Mouse (Mus musculus): ENCODE measurements at regions not wholly inside any gene's neighbourhood (a gene's known extent, or its start where the extent isn't known, plus 50 kb on each side); places are given as distances from the start of the nearest gene placed in this dataset.

DNA sequence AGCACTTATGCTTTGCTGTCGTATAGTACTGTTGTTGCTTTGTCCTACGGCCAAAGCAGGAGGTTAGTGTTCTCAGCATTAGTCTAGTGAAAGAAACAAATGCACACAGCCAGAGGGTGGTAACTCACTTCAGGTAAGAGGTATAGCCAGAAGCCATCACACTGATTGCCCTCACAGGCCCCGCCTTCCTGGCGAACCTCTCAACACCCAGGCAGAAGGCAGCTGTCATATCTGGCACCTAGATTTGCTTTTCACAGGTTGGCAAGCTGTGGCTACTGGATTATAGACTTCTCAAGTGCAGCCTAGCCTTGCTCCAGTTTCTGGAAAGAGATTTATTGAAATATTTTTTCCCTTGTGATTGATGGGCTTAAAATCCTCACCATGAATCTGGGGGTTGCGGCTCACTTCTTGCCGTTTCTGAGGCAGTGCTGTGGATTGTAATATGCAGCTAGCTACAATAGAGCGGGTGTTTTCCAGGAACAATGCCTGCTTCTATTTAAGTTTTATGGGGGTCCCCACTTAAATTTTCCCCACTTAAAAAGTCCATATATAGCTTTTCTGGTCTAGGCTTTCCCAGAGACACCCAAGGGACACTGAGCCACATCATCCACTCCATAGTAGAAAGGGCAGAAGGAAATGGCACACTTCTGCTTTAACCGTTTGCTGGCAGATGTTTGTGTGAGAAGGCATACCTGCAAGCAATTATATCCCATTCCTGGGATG, 109.1 kb upstream of the Tmc3 start:
- no peak for TF ChIP-seq CTCF (IDR thresholded peaks at IDR 0.05; ENCODE audit: low read depth)
- Histone ChIP-seq H3K4me2 (ENCODE audit: low read depth) (no peak overlapping the region), H3K9ac (no peak overlapping the region), H3K36me3 (ENCODE audit: insufficient read depth) (no peaks in the 10 kb centered on the region), H3K27ac (ENCODE audit: low read depth, low read length) (no peak overlapping the region), H3K4me1 (ENCODE audit: insufficient read depth) (peaks cover 20% of the 10 kb centered on the region; the same call in 1 of the 2 replicates), H3K4me3 (ENCODE audit: low read depth, low read length) (no peak overlapping the region), H3K9me3 (ENCODE audit: low read length) (no peaks in the 10 kb centered on the region), H3K27me3 (ENCODE audit: insufficient read depth, low read length) (no peaks in the 10 kb centered on the region)
- ATAC-seq (peak; percentile 40), DNase-seq (peak; percentile 58)
- WGBS: 51% methylated on average over 8 of the region's 8 CpGs

DNA sequence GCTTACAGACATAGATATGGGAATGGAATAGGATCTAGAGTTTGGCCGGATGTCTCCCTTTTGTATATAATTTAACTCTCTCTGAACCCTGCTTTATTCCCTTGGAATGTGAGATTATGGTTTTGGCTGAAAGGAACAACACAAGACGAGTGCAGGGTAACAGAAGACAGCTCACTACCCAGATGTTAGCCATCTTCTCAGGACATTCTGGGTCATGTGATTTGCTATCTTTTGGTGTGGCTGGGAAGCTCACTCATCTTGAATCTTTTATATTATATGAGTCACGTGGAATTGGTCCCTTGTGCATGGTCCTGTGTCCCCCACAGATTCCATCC, 108.6 kb upstream of the Tmc3 start:
- Histone ChIP-seq H3K4me1 (ENCODE audit: insufficient read depth) (peaks cover 20% of the 10 kb centered on the region; the same call in 1 of the 2 replicates), H3K9me3 (ENCODE audit: low read length) (no peaks in the 10 kb centered on the region), H3K27me3 (ENCODE audit: insufficient read depth, low read length) (no peaks in the 10 kb centered on the region), H3K4me2 (ENCODE audit: low read depth) (no peak overlapping the region), H3K9ac (no peak overlapping the region), H3K36me3 (ENCODE audit: insufficient read depth) (no peaks in the 10 kb centered on the region), H3K27ac (ENCODE audit: low read depth, low read length) (no peak overlapping the region), H3K4me3 (ENCODE audit: low read depth, low read length) (no peak overlapping the region)
- no peak for ATAC-seq
- WGBS: 68% methylated on average over 3 of the region's 3 CpGs
- no peak for DNase-seq
- TF ChIP-seq CTCF (IDR thresholded peaks at IDR 0.05; ENCODE audit: low read depth): no peak

DNA sequence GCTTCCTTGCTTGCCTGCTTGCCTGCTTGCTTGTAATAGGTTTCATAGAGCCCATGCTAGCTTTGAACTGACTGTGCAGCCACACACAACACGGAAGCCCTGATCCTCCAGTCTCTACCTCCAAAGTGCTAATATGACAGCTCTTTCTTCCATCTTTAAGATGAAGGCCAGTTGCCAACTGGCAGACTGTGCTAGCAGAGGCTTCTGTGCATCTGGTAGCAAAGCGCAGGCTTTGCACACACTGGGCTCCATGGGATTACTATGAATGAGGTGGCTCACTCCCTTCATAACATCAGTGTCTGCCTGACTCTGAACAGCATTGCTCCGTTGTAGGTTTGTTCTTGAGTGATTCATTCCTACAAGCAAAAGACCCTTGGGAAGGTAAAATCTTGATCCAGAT, 107.9 kb upstream of the Tmc3 start:
- Histone ChIP-seq H3K9me3 (ENCODE audit: low read length) (no peaks in the 10 kb centered on the region), H3K4me2 (ENCODE audit: low read depth) (no peak overlapping the region), H3K4me1 (ENCODE audit: insufficient read depth) (peaks cover 20% of the 10 kb centered on the region; the same call in 1 of the 2 replicates), H3K27ac (ENCODE audit: low read depth, low read length) (no peak overlapping the region), H3K4me3 (ENCODE audit: low read depth, low read length) (no peak overlapping the region), H3K36me3 (ENCODE audit: insufficient read depth) (no peaks in the 10 kb centered on the region), H3K9ac (no peak overlapping the region), H3K27me3 (ENCODE audit: insufficient read depth, low read length) (no peaks in the 10 kb centered on the region)
- DNase-seq (peak; percentile 41), ATAC-seq (peak; percentile 32; the same call in 1 of the 2 replicates)
- WGBS: 64% methylated on average over 3 of the region's 3 CpGs
- TF ChIP-seq CTCF (IDR thresholded peaks at IDR 0.05; ENCODE audit: low read depth): no peak

DNA sequence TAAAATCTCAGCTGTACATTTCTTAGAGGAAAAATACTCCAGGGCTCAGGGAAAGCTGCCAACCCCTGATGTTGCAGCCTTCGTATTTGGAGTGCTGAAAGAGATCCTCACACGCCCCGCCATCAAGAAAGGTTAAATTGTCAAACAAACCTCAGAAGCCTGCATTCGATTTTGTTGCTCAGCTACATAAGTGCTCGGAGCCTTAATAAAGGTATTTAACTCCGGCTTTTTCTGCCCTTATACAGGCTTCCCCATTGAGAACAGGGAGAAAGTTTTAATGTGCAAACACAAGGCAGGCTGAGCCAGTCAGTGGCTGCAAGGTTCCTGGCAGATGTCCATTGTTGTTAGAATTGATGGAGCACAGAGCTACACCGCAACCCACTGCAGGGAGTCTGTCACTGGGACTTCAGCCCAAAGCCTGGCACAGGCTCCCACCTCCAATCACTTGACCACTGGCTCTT, 107.0 kb upstream of the Tmc3 start:
- ATAC-seq (peak; percentile 62; the same call in 1 of the 2 replicates), DNase-seq (peak; percentile 55)
- no peak for TF ChIP-seq CTCF (IDR thresholded peaks at IDR 0.05; ENCODE audit: low read depth)
- Histone ChIP-seq H3K9me3 (ENCODE audit: low read length) (no peaks in the 10 kb centered on the region), H3K9ac (no peak overlapping the region), H3K27ac (ENCODE audit: low read depth, low read length) (no peak overlapping the region), H3K36me3 (ENCODE audit: insufficient read depth) (no peaks in the 10 kb centered on the region), H3K27me3 (ENCODE audit: insufficient read depth, low read length) (no peaks in the 10 kb centered on the region), H3K4me2 (ENCODE audit: low read depth) (no peak overlapping the region), H3K4me1 (ENCODE audit: insufficient read depth) (peaks cover 20% of the 10 kb centered on the region; the same call in 1 of the 2 replicates), H3K4me3 (ENCODE audit: low read depth, low read length) (no peak overlapping the region)
- 4% methylated on average over 7 of the region's 7 CpGs for WGBS

DNA sequence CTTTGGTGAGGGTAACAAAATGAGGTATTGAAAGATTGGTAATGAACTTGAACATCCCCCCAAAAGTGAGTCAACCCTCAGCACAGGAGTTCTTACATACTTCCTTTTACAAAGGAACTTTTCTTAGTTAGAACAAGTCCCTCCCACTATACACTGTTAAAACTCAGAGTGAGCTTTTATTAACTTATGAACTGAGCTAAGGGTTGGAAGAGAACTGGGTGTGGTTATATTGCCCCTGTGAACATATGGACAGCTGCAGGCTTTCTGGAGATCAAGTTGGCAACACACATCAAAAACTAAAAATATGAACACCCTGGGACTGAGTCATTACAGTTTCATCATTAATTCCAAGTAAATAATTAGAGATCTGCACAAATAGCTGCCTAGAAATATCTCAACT, 103.1 kb upstream of the Tmc3 start:
- no peak for ATAC-seq

DNA sequence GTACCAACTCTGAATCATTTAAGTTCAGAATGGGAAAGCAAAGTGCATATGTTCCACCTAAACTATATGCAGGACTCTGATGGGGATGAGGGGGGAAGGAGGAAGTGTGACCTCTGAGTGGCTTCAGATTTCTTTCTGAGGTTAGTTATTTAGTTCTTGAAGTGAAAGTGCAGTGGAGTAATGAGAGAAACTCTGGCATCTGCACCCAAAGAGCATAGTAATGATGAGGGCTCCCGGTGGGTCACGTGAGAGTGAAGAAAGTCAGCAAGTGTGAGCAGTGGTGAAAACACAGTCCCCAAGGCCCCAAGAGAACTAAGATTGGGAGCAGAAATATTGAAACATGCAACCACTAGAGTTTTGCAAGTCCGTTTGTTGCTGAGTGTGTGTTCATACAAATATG, 102.5 kb upstream of the Tmc3 start:
- 93% methylated on average over 3 of the region's 3 CpGs for WGBS
- ATAC-seq (no peak), DNase-seq (no peak)
- Histone ChIP-seq H3K4me1 (ENCODE audit: insufficient read depth) (peaks cover 9% of the 10 kb centered on the region; the same call in 1 of the 2 replicates), H3K4me3 (ENCODE audit: low read depth, low read length) (no peak overlapping the region), H3K4me2 (ENCODE audit: low read depth) (no peak overlapping the region), H3K27me3 (ENCODE audit: insufficient read depth, low read length) (no peaks in the 10 kb centered on the region), H3K27ac (ENCODE audit: low read depth, low read length) (no peak overlapping the region), H3K9ac (no peak overlapping the region), H3K9me3 (ENCODE audit: low read length) (no peaks in the 10 kb centered on the region), H3K36me3 (ENCODE audit: insufficient read depth) (no peaks in the 10 kb centered on the region)
- TF ChIP-seq CTCF (IDR thresholded peaks at IDR 0.05; ENCODE audit: low read depth): no peak

More for the DNA sequence above, 103.1 kb upstream of the Tmc3 start:
- no peak overlapping the region for H3K4me3 ChIP-seq (ENCODE audit: low read depth, low read length)
- H3K27me3 ChIP-seq (ENCODE audit: insufficient read depth, low read length): no peaks in the 10 kb centered on the region
- no peaks in the 10 kb centered on the region for H3K9me3 ChIP-seq (ENCODE audit: low read length)
- H3K4me2 ChIP-seq (ENCODE audit: low read depth): no peak overlapping the region
- DNase-seq: no peak
- no peak overlapping the region for H3K27ac ChIP-seq (ENCODE audit: low read depth, low read length)
- peaks cover 14% of the 10 kb centered on the region; the same call in 1 of the 2 replicates for H3K4me1 ChIP-seq (ENCODE audit: insufficient read depth)
- H3K9ac ChIP-seq: no peak overlapping the region
- TF ChIP-seq CTCF (IDR thresholded peaks at IDR 0.05; ENCODE audit: low read depth): no peak
- no peaks in the 10 kb centered on the region for H3K36me3 ChIP-seq (ENCODE audit: insufficient read depth)

DNA sequence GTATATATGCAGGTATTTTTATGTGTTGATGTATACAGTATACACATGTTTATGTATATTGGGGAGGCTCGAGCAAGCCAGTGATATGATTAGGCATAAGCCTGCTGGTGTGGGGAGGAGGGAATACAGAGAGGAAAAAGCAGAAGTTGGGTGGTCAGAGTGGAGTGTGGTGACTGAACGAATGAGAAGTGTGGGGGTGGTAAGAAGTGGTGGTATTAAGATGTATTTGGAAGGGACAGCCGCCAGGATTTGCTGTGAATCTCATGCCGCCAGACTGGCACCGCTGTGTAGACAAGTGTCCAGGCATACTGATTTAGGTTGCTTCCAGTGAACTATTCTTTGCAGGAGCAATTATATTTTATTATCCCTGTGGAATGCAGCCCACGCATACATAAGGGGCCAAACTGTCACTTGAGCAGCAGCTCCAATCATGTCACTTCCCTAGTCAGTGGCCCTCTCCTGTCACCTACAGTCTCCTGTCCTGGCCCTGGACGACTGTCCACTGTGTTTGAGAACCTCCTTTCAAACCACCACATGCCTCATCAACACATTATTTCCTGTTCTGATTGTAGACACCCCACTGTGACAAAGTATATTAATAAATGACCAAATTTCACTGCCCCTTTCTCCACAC, 101.9 kb upstream of the Tmc3 start:
- 48% methylated on average over 7 of the region's 7 CpGs for WGBS
- Histone ChIP-seq H3K4me2 (ENCODE audit: low read depth) (no peak overlapping the region), H3K27ac (ENCODE audit: low read depth, low read length) (no peak overlapping the region), H3K27me3 (ENCODE audit: insufficient read depth, low read length) (no peaks in the 10 kb centered on the region), H3K4me3 (ENCODE audit: low read depth, low read length) (no peak overlapping the region), H3K4me1 (ENCODE audit: insufficient read depth) (peaks cover 4% of the 10 kb centered on the region; the same call in 1 of the 2 replicates), H3K36me3 (ENCODE audit: insufficient read depth) (no peaks in the 10 kb centered on the region), H3K9me3 (ENCODE audit: low read length) (no peaks in the 10 kb centered on the region), H3K9ac (no peak overlapping the region)
- DNase-seq: no peak
- TF ChIP-seq CTCF (IDR thresholded peaks at IDR 0.05; ENCODE audit: low read depth): no peak
- ATAC-seq: no peak
